Mouse (Mus musculus): ENCODE measurements at regions not wholly inside any gene's neighbourhood (a gene's known extent, or its start where the extent isn't known, plus 50 kb on each side); places are given as distances from the start of the nearest gene placed in this dataset.

DNA sequence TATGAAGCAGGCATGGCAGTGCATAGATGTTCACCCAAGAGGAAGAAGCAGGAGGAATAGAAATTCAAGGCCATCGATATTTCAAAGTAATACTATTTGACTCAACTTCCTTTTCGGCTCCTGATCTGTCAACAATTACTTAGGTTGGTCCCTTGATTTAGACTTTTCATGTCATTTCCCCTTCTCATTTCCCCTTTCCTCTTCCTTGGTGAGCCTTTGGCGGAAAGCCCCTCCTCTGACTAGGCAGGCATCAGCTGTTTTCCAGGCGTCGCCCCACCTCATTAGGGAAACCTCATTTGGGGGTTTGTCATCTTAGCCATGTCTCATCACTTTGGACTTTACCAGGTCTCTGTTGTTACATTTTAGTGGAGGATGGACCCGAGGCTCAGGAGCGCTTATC, 191.0 kb upstream of the Jarid2 start:
- Histone ChIP-seq H3K4me1 (replicated peaks; ENCODE audit: low read depth, low read length) (no peaks in the 10 kb centered on the region), H3K36me3 (ENCODE audit: insufficient read depth, low read length) (no peaks in the 10 kb centered on the region), H3K4me3 (replicated peaks; ENCODE audit: low read length) (no peak overlapping the region), H3K9me3 (ENCODE audit: low read length) (no peaks in the 10 kb centered on the region), H3K27me3 (ENCODE audit: insufficient read depth, low read length) (peaks cover 4% of the 10 kb centered on the region; the same call in 1 of the 2 replicates)
- TF ChIP-seq NANOG (IDR thresholded peaks at IDR 0.05; ENCODE audit: borderline replicate concordance, low read length) (no peak), CTCF (conservative IDR thresholded peaks at IDR 0.05; ENCODE audit: low read length) (no peak), POU5F1 (IDR thresholded peaks at IDR 0.05; ENCODE audit: borderline replicate concordance, low read length) (no peak)

DNA sequence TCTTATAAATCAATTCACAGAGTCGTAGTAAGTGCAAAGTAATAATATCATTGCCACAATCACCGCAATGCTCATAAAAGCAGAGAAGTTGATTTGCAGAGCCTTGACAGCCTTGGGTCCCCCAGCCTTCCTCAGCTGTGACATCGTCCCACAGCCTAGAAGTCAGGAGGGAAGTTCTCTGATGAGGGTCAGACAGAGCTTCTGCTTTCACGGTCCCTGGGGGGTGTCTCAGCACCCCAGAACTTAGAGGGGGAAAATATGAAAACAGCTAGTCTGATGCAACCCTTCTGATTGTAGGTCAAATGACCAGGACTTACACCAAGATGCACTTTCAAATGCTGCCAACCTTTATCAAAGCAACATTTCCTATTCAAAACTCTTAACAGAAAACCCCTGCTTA, 188.9 kb upstream of the Jarid2 start:
- H3K36me3 ChIP-seq (ENCODE audit: insufficient read depth, low read length), result no peaks in the 10 kb centered on the region
- TF ChIP-seq NANOG (IDR thresholded peaks at IDR 0.05; ENCODE audit: borderline replicate concordance, low read length) (no peak), POU5F1 (IDR thresholded peaks at IDR 0.05; ENCODE audit: borderline replicate concordance, low read length) (no peak), CTCF (conservative IDR thresholded peaks at IDR 0.05; ENCODE audit: low read length) (no peak)
- peaks cover 4% of the 10 kb centered on the region; the same call in 1 of the 2 replicates for H3K27me3 ChIP-seq (ENCODE audit: insufficient read depth, low read length)
- no peaks in the 10 kb centered on the region for H3K9me3 ChIP-seq (ENCODE audit: low read length)
- no peaks in the 10 kb centered on the region for H3K4me1 ChIP-seq (replicated peaks; ENCODE audit: low read depth, low read length)
- no peak overlapping the region for H3K4me3 ChIP-seq (replicated peaks; ENCODE audit: low read length)

- Histone ChIP-seq H3K9me3 (ENCODE audit: low read length) (no peaks in the 10 kb centered on the region), H3K4me3 (replicated peaks; ENCODE audit: low read length) (no peak overlapping the region), H3K4me1 (replicated peaks; ENCODE audit: low read depth, low read length) (no peaks in the 10 kb centered on the region), H3K27me3 (ENCODE audit: insufficient read depth, low read length) (peaks cover 4% of the 10 kb centered on the region; the same call in 1 of the 2 replicates), H3K36me3 (ENCODE audit: insufficient read depth, low read length) (no peaks in the 10 kb centered on the region)
- no peak for TF ChIP-seq NANOG (IDR thresholded peaks at IDR 0.05; ENCODE audit: borderline replicate concordance, low read length)
- no peak for TF ChIP-seq CTCF (conservative IDR thresholded peaks at IDR 0.05; ENCODE audit: low read length)
- TF ChIP-seq POU5F1 (IDR thresholded peaks at IDR 0.05; ENCODE audit: borderline replicate concordance, low read length), result no peak
Measured at GRCm38 (mm10) chr13:44541243-44541653, 188.0 kb upstream of the Jarid2 start.

- H3K9me3 ChIP-seq (ENCODE audit: low read length), result peaks cover 17% of the 10 kb centered on the region
- no peaks in the 10 kb centered on the region for H3K4me1 ChIP-seq (replicated peaks; ENCODE audit: low read depth, low read length)
- TF ChIP-seq CTCF (conservative IDR thresholded peaks at IDR 0.05; ENCODE audit: low read length) (no peak), NANOG (IDR thresholded peaks at IDR 0.05; ENCODE audit: borderline replicate concordance, low read length) (no peak), POU5F1 (IDR thresholded peaks at IDR 0.05; ENCODE audit: borderline replicate concordance, low read length) (no peak)
- no peak overlapping the region for H3K4me3 ChIP-seq (replicated peaks; ENCODE audit: low read length)
- no peaks in the 10 kb centered on the region for H3K36me3 ChIP-seq (ENCODE audit: insufficient read depth, low read length)
- peaks cover 4% of the 10 kb centered on the region; the same call in 1 of the 2 replicates for H3K27me3 ChIP-seq (ENCODE audit: insufficient read depth, low read length)
Measured at GRCm38 (mm10) chr13:44544786-44545185, 184.5 kb upstream of the Jarid2 start.

DNA sequence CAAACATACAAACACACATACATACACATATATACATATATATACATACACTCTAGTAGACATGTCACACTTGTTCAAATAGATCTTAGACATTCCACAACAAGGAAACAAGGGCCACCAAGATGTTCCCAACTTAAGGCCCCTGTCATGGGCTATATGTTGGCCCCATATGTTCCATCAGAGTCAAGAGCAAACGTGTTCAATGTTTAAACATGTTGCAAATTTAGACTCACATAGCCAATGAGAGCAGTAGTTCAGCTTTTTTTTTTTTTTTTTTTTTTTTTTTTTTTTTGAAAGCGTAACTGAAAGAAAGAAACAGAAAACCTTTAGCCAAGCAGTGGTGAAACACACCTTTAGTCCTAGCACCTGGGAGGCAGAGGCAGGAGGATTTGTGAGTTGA, 183.0 kb upstream of the Jarid2 start:
- Histone ChIP-seq H3K4me1 (replicated peaks; ENCODE audit: low read depth, low read length) (no peaks in the 10 kb centered on the region), H3K36me3 (ENCODE audit: insufficient read depth, low read length) (no peaks in the 10 kb centered on the region), H3K4me3 (replicated peaks; ENCODE audit: low read length) (no peak overlapping the region), H3K9me3 (ENCODE audit: low read length) (peaks cover 17% of the 10 kb centered on the region), H3K27me3 (ENCODE audit: insufficient read depth, low read length) (peaks cover 2% of the 10 kb centered on the region; the same call in 1 of the 2 replicates)
- TF ChIP-seq CTCF (conservative IDR thresholded peaks at IDR 0.05; ENCODE audit: low read length) (no peak), NANOG (IDR thresholded peaks at IDR 0.05; ENCODE audit: borderline replicate concordance, low read length) (no peak), POU5F1 (IDR thresholded peaks at IDR 0.05; ENCODE audit: borderline replicate concordance, low read length) (no peak)

GRCm38 (mm10) chr13:44548880-44549279, 180.4 kb upstream of the Jarid2 start:
- Histone ChIP-seq H3K4me1 (replicated peaks; ENCODE audit: low read depth, low read length) (peaks cover 5% of the 10 kb centered on the region), H3K9me3 (ENCODE audit: low read length) (peaks cover 17% of the 10 kb centered on the region), H3K36me3 (ENCODE audit: insufficient read depth, low read length) (no peaks in the 10 kb centered on the region), H3K4me3 (replicated peaks; ENCODE audit: low read length) (no peak overlapping the region), H3K27me3 (ENCODE audit: insufficient read depth, low read length) (0 out of 2 replicates have a peak, but pooled peaks cover 2% of the 10 kb centered on the region)
- TF ChIP-seq CTCF (conservative IDR thresholded peaks at IDR 0.05; ENCODE audit: low read length) (no peak), POU5F1 (IDR thresholded peaks at IDR 0.05; ENCODE audit: borderline replicate concordance, low read length) (no peak), NANOG (IDR thresholded peaks at IDR 0.05; ENCODE audit: borderline replicate concordance, low read length) (no peak)

GRCm38 (mm10) chr13:44553363-44553762, 175.9 kb upstream of the Jarid2 start:
- peaks cover 16% of the 10 kb centered on the region for H3K27me3 ChIP-seq (ENCODE audit: insufficient read depth, low read length)
- no peak for TF ChIP-seq CTCF (conservative IDR thresholded peaks at IDR 0.05; ENCODE audit: low read length)
- no peaks in the 10 kb centered on the region for H3K36me3 ChIP-seq (ENCODE audit: insufficient read depth, low read length)
- H3K9me3 ChIP-seq (ENCODE audit: low read length), result peaks cover 9% of the 10 kb centered on the region
- peaks cover 50% of the 10 kb centered on the region for H3K4me1 ChIP-seq (replicated peaks; ENCODE audit: low read depth, low read length)
- H3K4me3 ChIP-seq (replicated peaks; ENCODE audit: low read length), result no peak overlapping the region

GRCm38 (mm10) chr13:44554686-44555463, 174.4 kb upstream of the Jarid2 start:
- Histone ChIP-seq H3K36me3 (ENCODE audit: insufficient read depth, low read length) (no peaks in the 10 kb centered on the region), H3K4me1 (replicated peaks; ENCODE audit: low read depth, low read length) (peaks cover 65% of the 10 kb centered on the region), H3K4me3 (replicated peaks; ENCODE audit: low read length) (no peak overlapping the region; the same call in 1 of the 2 replicates), H3K9me3 (ENCODE audit: low read length) (no peaks in the 10 kb centered on the region), H3K27me3 (ENCODE audit: insufficient read depth, low read length) (peaks cover 21% of the 10 kb centered on the region)
- TF ChIP-seq POU5F1 (IDR thresholded peaks at IDR 0.05; ENCODE audit: borderline replicate concordance, low read length), result no peak
- no peak for TF ChIP-seq CTCF (conservative IDR thresholded peaks at IDR 0.05; ENCODE audit: low read length)
- TF ChIP-seq NANOG (IDR thresholded peaks at IDR 0.05; ENCODE audit: borderline replicate concordance, low read length), result peak; percentile 37; the same call in 1 of the 2 replicates

Measured in E14TG2a.4 (cell line).